Mouse (Mus musculus) large intestine, adult 2 months (tissue): ENCODE results near the gene Rars. TPM values are rescaled to one million over a fixed set of nuclear protein-coding genes. Genes with fewer than 3 reads are reported as not detected.
"Not testable (repeated sequence)": the region's sequence is repeated elsewhere in the genome, so short reads cannot be mapped to it uniquely, and the experiment has no call there.

Experiments
- DNase-seq: peaks from one replicate; pipeline ENCODE4 v3.0.0-alpha.2; 2012; ENCODE audit warnings: low read depth, low spot score
- WGBS: fragments of 180-500 bp; shearing (Covaris S2); methylation state at CpG from one replicate; pipeline ENCODE4 v1.1.7; 2018; 5-methylcytosine and 5-hydroxymethylcytosine counted together
- polyA plus RNA-seq: library from polyadenylated mRNA; depleted of rRNA; stranded (reverse); fragments of >200 nt; gene quantifications from 2 replicates; pipeline ENCODE4 v1.2.3, GENCODE M21; 2012

Rars gene
- polyA plus RNA-seq, 1 experiment = 37.2 TPM

- no peak for DNase-seq
- 84% methylated on average over 7 of the region's 7 CpGs for WGBS
These were observed 6.0 kb upstream of the Rars start for GRCm38 (mm10) chr11:35840282-35840681.

- DNase-seq = peak; percentile 58
- WGBS = 24% methylated on average over 28 of the region's 28 CpGs
These were observed 4.3 kb upstream of the Rars start for GRCm38 (mm10) chr11:35838345-35839338.

GRCm38 (mm10) chr11:35837156-35838126 is 3.1 kb upstream of the Rars start:
- WGBS = 76% methylated on average over 5 of the region's 5 CpGs
- DNase-seq = no peak

- WGBS = 33% methylated on average over 6 of the region's 6 CpGs
- DNase-seq = peak; percentile 16
These were observed 1.0 kb downstream of the Rars start for GRCm38 (mm10) chr11:35833270-35833669.

- DNase-seq = peak; percentile 27
- 18% methylated on average over 4 of the region's 4 CpGs for WGBS
These were observed 2.2 kb downstream of the Rars start for GRCm38 (mm10) chr11:35832139-35832538.

GRCm38 (mm10) chr11:35827714-35828113 is 6.6 kb downstream of the Rars start:
- no peak for DNase-seq
- WGBS = 91% methylated on average over 6 of the region's 6 CpGs

DNA sequence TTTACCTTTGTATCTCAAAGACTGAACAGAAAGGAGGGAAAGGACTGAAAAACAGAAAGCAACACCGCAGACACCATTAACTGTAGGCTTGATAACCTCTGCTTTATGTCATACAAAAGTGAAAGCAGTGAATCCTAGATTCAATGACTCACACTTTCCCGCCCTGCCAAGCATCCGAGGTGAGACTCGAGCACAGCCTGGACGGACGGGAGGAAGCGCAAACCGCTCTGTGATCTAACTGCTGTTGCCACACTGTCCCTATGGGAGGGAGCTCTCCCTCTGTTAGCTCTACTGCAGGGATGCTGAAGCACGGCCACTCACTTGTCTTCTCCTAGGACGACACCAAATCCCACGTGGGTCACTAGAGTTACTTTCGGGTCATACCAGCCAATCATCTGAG is 18.0 kb downstream of the Rars start:
- DNase-seq = no peak
- WGBS = 82% methylated on average over 12 of the region's 12 CpGs

GRCm38 (mm10) chr11:35811458-35811857 is 22.8 kb downstream of the Rars start:
- no peak for DNase-seq
- 63% methylated on average over 10 of the region's 10 CpGs for WGBS

- no peak for DNase-seq
- 77% methylated on average over 5 of the region's 5 CpGs for WGBS
These were observed 33.0 kb downstream of the Rars start for GRCm38 (mm10) chr11:35801332-35801731.

DNA sequence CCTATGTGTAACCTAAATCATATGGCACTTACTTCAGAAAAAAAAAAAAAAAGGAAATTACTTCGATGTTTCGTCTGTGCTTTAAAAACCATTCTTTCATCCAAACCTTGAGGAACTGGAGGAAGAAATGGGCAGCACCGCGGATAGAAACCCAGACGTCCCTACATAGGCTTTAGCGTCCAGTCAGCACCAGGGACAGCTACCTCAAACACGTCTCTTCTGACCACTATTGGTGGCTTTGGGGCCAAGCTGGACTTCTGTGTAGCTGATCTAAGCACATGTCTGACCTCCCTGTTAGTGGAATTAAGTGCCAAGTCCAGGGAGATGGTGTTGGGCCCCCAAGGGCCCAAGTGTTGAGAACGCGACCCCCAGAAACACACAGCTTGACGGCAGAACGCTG is 35.4 kb downstream of the Rars start, which contains the start of gene Fbll1:
Fbll1 (minus strand) TSS at position 11 of the 400 bp plus-strand sequence.
- no peak for DNase-seq
- WGBS = 20% methylated on average over 11 of the region's 11 CpGs

DNA sequence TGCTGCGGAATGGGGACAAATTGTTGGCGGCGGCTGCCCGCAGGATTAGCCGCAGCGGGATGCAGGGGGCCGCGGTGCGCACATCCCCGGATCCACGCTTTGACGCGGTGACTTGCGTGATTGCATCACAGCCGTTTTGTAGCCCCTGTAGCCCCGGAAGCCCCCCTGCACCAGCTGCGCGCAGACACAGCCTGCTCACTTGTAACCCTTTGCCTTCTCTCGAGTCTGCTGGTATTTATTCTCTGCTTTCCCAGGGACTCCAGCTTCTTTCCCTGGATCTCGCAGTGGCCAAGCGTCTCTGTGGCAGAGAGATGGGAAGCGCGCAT is 35.8 kb downstream of the Rars start:
- WGBS = 9% methylated on average over 23 of the region's 23 CpGs
- DNase-seq = no peak

DNA sequence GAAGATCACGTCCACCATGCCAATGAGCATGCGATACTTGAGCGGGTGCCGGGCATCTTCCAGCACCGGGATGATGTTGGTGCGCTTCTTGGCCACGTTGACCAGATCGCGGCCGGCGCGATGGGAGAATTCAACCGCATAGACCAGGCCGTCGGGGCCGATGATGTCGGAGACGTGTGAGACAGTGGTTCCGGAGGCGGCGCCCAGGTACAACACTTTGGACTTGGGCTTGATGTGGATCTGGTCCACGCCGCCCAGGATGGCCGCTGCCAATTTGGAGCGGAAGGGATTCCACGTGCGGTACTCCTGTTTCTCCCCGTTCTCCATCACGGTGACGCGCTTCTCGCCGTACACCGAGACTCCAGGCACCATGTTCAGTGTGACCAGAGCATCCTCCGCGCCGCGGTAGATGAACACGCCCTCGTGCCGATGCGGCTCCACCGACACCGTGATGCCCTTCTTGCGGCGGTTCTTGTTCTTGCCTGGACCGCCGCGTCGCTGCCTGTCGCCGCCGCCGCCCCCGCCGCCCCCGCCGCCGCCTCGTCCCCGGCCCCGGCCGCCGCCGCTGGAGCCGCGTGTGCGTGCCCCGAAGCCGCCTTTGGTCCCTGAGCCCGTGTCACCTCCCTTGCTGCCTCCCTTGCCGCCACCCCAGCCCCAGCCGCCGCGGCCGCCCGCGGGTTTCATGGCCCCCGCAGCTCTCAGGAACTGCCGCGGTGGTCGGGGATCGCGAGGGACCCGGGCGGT is 36.4 kb downstream of the Rars start:
- DNase-seq = no peak
- 9% methylated on average over 85 of the region's 86 CpGs for WGBS

GRCm38 (mm10) chr11:35792800-35793199 is 41.5 kb downstream of the Rars start:
- DNase-seq = not testable (repeated sequence)
- WGBS = 70% methylated on average over 5 of the region's 5 CpGs

DNA sequence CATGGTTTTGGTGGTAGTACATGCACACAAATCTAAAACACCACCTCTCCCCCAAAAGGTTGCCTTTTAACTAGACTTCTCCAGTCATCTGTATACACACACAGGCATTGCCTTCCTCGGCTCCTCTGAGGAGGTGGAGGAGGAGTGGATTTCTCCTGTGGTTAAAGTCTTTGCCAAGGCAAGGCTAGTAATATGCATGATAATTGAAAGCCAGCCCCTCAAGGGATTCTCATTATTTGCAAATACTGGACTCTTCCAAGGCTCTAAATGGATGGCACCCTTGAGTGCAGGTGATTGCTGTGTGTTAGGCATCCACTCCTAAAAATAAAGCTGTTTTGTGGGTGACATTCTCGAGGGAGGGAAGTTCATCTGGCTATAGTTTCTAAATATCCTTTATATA is 45.9 kb downstream of the Rars start:
- 69% methylated on average over 2 of the region's 2 CpGs for WGBS
- DNase-seq = no peak

DNA sequence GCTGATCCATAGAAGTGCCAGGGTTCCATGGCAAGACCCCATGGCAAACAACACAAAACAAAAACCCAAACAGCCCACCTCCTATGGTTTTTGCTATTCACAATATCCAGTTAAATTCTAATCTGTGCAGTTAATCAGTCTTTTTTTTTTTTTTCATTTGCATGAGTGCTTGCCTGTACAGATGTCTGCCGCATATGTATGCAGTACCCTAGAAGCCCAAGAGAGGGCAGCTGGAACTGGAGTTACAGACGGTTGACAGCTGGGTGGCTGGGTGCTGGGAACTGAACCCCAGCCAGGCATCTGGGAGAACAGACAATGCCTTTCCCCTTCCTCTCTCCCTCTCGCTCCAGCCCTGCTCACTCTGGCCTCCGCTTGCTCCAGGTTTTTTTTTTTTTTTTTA is 49.8 kb downstream of the Rars start:
- DNase-seq = no peak
- WGBS = 93% methylated on average over 4 of the region's 4 CpGs

- DNase-seq = no peak
- 39% methylated on average over 3 of the region's 3 CpGs for WGBS
These were observed 50.3 kb downstream of the Rars start for GRCm38 (mm10) chr11:35784002-35784401.

DNA sequence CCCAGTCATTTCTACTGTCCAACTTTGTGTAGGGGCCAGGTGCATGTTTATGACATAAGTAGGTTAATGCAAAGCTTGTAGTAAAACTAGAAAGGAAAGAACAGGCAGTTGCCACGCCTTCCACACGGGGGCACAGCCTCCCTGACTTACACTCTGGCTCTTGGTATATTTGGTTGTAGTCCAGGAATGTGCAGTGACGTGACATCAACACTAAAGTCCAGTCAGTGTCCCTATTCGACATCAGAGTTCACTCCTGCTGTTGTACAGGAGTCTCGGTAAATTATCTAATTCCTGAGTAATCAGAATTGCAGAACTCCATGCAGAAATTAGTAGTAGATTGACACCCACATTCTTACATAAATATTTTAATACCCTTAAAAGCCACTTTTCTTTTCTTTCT is 51.3 kb downstream of the Rars start:
- WGBS = 36% methylated on average over 5 of the region's 5 CpGs
- DNase-seq = no peak

GRCm38 (mm10) chr11:35782444-35782843 is 51.9 kb downstream of the Rars start:
- 98% methylated on average over 3 of the region's 3 CpGs for WGBS
- DNase-seq = no peak

DNA sequence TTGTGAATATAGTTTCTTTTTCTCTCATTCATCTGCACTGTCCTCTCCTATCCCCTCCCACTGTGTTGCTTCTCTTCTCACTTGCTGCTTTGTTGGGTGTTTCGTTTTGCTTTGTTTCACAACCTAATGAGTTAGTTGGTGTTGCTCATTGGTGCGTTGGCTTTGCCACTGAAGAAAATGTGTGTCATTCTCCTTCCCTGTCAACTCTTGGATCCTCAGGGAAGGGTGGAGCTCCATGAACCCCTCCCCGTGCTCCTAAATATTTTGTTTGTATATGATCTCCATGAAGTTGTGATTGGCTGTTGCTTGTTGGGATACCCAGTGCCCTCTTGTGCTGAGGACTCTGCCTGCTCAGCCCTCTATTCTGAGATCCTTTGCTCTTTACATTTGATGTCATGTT is 54.0 kb downstream of the Rars start:
- 51% methylated on average over 3 of the region's 3 CpGs for WGBS

GRCm38 (mm10) chr11:35776452-35776851 is 57.9 kb downstream of the Rars start:
- 84% methylated on average over 3 of the region's 3 CpGs for WGBS
- no peak for DNase-seq

More for the DNA sequence above, 54.0 kb downstream of the Rars start:
- DNase-seq = no peak
